Mouse (Mus musculus): ENCODE data around the gene En2. TPM values are rescaled to one million over a fixed set of nuclear protein-coding genes. Genes with fewer than 3 reads are reported as not detected.

Gene En2
- polyA plus RNA-seq, 1 experiment from 2014 or later, result not detected

DNA sequence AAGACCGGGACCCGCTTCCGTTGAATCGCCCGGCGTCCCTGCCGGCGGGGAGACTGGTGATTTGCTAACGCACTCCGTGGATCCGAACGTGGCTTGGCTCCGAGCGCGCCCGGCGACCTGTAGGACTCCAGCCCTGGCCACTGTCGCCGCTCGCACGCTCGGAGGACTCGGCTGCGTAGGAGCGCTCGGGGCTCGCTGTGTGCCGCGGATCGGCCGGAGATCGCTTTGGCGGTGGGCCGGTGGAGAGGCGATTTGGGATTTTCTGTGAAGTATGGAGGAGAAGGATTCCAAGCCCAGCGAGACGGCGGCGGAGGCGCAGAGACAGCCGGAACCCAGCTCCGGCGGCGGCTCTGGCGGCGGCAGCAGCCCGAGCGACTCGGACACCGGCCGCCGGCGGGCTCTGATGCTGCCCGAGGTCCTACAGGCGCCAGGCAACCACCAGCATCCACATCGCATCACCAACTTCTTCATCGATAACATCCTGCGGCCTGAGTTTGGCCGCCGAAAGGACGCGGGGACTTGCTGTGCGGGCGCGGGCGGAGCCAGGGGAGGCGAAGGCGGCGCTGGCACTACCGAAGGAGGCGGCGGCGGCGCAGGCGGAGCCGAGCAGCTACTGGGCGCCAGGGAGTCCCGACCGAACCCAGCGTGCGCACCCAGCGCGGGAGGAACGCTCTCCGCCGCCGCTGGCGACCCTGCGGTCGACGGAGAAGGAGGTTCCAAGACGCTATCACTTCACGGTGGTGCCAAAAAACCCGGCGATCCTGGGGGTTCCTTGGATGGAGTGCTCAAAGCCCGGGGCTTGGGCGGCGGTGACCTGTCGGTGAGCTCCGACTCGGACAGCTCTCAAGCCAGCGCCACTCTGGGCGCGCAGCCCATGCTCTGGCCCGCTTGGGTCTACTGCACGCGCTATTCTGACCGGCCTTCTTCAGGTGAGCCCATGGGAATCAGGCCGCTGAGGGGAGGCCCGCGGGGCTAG lies 1.1 kb downstream of the En2 start:
- WGBS, result under 1% methylated on average over 108 of the region's 111 CpGs
- Histone ChIP-seq H3K27me3 (ENCODE audit: control insufficient read depth, insufficient read depth, low read length) (peaks cover 88% of the 10 kb centered on the region), H3K27ac (replicated peaks; ENCODE audit: low read depth, low read length) (no peak overlapping the region), H3K4me3 (ENCODE audit: low read depth, low read length) (peak overlapping the region; percentile 33), H3K4me2 (ENCODE audit: low read depth, severe bottlenecking) (peak overlapping the region; percentile 86), H3K4me1 (ENCODE audit: control insufficient read depth, insufficient read depth, low read length) (peaks cover 12% of the 10 kb centered on the region; the same call in 1 of the 2 replicates), H3K36me3 (ENCODE audit: control insufficient read depth, insufficient read depth, low read length) (no peaks in the 10 kb centered on the region), H3K9ac (ENCODE audit: low read length) (peak overlapping the region; percentile 5; the same call in 1 of the 2 replicates), H3K9me3 (ENCODE audit: control insufficient read depth, low read length) (no peaks in the 10 kb centered on the region)
- DNase-seq (ENCODE audit: low spot score) (peak; percentile 71), ATAC-seq (ENCODE audit: insufficient number of reproducible peaks, low FRiP score, low TSS enrichment, low read depth) (no peak)

DNA sequence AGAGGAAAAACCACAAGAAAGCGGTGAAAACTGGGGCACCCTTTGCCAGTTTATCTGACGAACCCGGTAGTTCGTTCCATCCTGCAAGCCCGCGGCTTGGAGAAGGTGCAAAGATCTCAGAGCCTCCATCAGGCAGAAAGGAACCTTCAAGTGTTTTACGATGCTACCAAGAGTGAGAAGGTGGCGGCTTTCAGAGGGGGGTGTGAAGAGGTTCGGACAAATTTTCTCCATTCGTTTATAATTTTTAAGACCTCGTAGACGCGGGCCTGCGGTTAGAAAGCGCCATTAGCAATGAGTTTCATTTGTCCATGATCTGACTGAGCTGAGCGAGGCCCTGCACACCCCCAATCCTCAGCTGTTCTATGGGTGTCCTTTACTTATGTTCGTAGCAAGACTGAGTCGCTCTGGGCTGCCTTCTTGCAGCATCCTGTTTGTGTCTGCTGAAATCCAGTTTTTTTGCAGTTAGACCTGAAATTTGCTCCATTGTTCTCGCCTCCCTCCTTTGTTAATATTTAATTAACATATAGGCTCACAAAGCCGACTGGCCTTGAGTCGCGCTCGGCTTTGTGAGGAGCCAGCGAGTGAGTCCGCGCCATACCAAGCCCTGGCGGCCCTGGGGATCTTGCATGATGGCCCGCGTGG lies 2.2 kb downstream of the En2 start:
- Histone ChIP-seq H3K4me3 (ENCODE audit: low read depth, low read length) (no peak overlapping the region), H3K4me1 (ENCODE audit: control insufficient read depth, insufficient read depth, low read length) (peaks cover 12% of the 10 kb centered on the region; the same call in 1 of the 2 replicates), H3K36me3 (ENCODE audit: control insufficient read depth, insufficient read depth, low read length) (no peaks in the 10 kb centered on the region), H3K4me2 (ENCODE audit: low read depth, severe bottlenecking) (no peak overlapping the region), H3K9me3 (ENCODE audit: control insufficient read depth, low read length) (no peaks in the 10 kb centered on the region), H3K27ac (replicated peaks; ENCODE audit: low read depth, low read length) (no peak overlapping the region), H3K27me3 (ENCODE audit: control insufficient read depth, insufficient read depth, low read length) (peaks cover 86% of the 10 kb centered on the region), H3K9ac (ENCODE audit: low read length) (no peak overlapping the region)
- DNase-seq (ENCODE audit: low spot score) (peak; percentile 70), ATAC-seq (ENCODE audit: insufficient number of reproducible peaks, low FRiP score, low TSS enrichment, low read depth) (no peak)
- under 1% methylated on average over 29 of the region's 29 CpGs for WGBS

DNA sequence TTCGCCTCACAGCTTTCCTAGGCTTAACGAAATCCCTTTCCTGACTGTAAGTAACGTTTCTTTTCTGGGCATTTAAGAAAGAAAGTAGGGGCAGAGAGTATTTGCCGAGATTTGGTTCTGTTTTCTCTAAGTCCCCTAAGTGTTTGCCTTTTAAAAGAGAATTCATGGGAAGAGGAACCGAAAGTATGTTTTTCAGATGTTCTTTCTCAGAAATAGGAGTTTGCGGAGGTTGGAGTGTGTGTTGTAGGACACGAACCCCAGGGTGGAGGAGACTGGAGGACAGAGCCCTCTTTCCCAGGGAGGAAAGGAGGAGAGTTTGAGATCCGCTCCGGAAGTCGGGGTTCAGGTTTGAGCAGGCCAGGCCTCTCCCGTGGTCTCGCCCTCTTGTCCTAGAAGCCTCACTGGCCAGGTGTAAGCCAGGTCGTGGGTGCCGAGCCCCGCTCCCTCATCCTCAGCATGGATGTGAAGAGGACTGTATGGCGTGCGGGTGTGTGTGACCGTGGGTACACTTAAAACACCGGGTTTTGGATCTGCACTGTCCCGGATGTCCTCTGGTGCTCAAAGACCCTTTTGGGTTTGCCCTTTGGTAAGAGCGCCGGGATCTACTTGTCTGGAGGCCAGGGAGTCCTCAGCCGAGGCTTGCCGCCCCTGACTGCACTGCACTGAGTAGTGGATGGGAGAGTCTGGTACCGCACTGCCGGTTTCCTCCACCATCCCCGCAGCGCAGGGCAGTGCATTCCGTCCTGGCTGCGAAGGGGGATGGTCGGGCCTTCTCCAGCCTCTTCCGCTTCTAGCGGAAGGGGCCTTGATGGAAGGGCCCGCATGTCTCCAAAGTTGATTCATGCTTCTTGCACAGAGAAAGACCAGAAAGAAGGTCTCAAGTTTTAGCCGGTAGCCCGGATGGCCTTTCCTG lies 3.0 kb downstream of the En2 start:
- ATAC-seq (ENCODE audit: insufficient number of reproducible peaks, low FRiP score, low TSS enrichment, low read depth) (no peak), DNase-seq (ENCODE audit: low spot score) (peak; percentile 68)
- Histone ChIP-seq H3K27me3 (ENCODE audit: control insufficient read depth, insufficient read depth, low read length) (peaks cover 86% of the 10 kb centered on the region), H3K9ac (ENCODE audit: low read length) (no peak overlapping the region), H3K4me1 (ENCODE audit: control insufficient read depth, insufficient read depth, low read length) (peaks cover 12% of the 10 kb centered on the region; the same call in 1 of the 2 replicates), H3K27ac (replicated peaks; ENCODE audit: low read depth, low read length) (no peak overlapping the region), H3K4me2 (ENCODE audit: low read depth, severe bottlenecking) (no peak overlapping the region), H3K4me3 (ENCODE audit: low read depth, low read length) (no peak overlapping the region), H3K9me3 (ENCODE audit: control insufficient read depth, low read length) (no peaks in the 10 kb centered on the region), H3K36me3 (ENCODE audit: control insufficient read depth, insufficient read depth, low read length) (no peaks in the 10 kb centered on the region)
- WGBS, result under 1% methylated on average over 36 of the region's 36 CpGs

DNA sequence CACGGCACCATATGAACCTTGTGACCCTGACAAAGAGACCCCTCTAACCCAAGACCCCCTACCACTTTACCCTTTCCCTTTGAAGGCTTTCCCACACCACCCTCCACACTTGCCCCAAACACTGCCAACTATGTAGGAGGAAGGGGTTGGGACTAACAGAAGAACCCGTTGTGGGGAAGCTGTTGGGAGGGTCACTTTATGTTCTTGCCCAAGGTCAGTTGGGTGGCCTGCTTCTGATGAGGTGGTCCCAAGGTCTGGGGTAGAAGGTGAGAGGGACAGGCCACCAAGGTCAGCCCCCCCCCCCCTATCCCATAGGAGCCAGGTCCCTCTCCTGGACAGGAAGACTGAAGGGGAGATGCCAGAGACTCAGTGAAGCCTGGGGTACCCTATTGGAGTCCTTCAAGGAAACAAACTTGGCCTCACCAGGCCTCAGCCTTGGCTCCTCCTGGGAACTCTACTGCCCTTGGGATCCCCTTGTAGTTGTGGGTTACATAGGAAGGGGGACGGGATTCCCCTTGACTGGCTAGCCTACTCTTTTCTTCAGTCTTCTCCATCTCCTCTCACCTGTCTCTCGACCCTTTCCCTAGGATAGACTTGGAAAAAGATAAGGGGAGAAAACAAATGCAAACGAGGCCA lies 3.8 kb downstream of the En2 start:
- peak; percentile 29 for DNase-seq (ENCODE audit: low spot score)
- H3K27ac ChIP-seq (replicated peaks; ENCODE audit: low read depth, low read length), result no peak overlapping the region
- no peak for ATAC-seq (ENCODE audit: insufficient number of reproducible peaks, low FRiP score, low TSS enrichment, low read depth)
- H3K4me2 ChIP-seq (ENCODE audit: low read depth, severe bottlenecking), result no peak overlapping the region
- no peak overlapping the region for H3K4me3 ChIP-seq (ENCODE audit: low read depth, low read length)
- H3K9ac ChIP-seq (ENCODE audit: low read length), result no peak overlapping the region
- no peaks in the 10 kb centered on the region for H3K9me3 ChIP-seq (ENCODE audit: control insufficient read depth, low read length)
- H3K27me3 ChIP-seq (ENCODE audit: control insufficient read depth, insufficient read depth, low read length), result peaks cover 86% of the 10 kb centered on the region
- WGBS, result 4% methylated on average over 5 of the region's 5 CpGs
- peaks cover 12% of the 10 kb centered on the region; the same call in 1 of the 2 replicates for H3K4me1 ChIP-seq (ENCODE audit: control insufficient read depth, insufficient read depth, low read length)
- H3K36me3 ChIP-seq (ENCODE audit: control insufficient read depth, insufficient read depth, low read length), result no peaks in the 10 kb centered on the region

DNA sequence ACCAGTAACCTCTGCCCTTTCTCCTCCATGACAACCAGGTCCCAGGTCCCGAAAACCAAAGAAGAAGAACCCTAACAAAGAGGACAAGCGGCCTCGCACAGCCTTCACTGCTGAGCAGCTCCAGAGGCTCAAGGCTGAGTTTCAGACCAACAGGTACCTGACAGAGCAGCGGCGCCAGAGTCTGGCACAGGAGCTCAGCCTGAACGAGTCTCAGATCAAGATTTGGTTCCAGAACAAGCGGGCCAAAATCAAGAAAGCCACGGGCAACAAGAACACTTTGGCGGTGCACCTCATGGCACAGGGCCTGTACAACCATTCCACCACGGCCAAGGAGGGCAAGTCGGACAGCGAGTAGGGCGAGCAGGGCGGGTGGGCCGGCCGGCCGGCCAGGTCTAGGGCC lies 4.6 kb downstream of the En2 start:
- Histone ChIP-seq H3K4me2 (ENCODE audit: low read depth, severe bottlenecking) (no peak overlapping the region), H3K27ac (replicated peaks; ENCODE audit: low read depth, low read length) (no peak overlapping the region), H3K9ac (ENCODE audit: low read length) (no peak overlapping the region), H3K4me1 (ENCODE audit: control insufficient read depth, insufficient read depth, low read length) (peaks cover 12% of the 10 kb centered on the region; the same call in 1 of the 2 replicates), H3K27me3 (ENCODE audit: control insufficient read depth, insufficient read depth, low read length) (peaks cover 86% of the 10 kb centered on the region), H3K4me3 (ENCODE audit: low read depth, low read length) (no peak overlapping the region), H3K36me3 (ENCODE audit: control insufficient read depth, insufficient read depth, low read length) (no peaks in the 10 kb centered on the region), H3K9me3 (ENCODE audit: control insufficient read depth, low read length) (no peaks in the 10 kb centered on the region)
- no peak for ATAC-seq (ENCODE audit: insufficient number of reproducible peaks, low FRiP score, low TSS enrichment, low read depth)
- DNase-seq (ENCODE audit: low spot score), result peak; percentile 65
- WGBS, result 2% methylated on average over 17 of the region's 17 CpGs

GRCm38 (mm10) chr5:28170892-28171291 lies 5.4 kb downstream of the En2 start:
- Histone ChIP-seq H3K9ac (ENCODE audit: low read length) (no peak overlapping the region), H3K9me3 (ENCODE audit: control insufficient read depth, low read length) (no peaks in the 10 kb centered on the region), H3K27me3 (ENCODE audit: control insufficient read depth, insufficient read depth, low read length) (peaks cover 85% of the 10 kb centered on the region), H3K4me3 (ENCODE audit: low read depth, low read length) (no peak overlapping the region), H3K4me1 (ENCODE audit: control insufficient read depth, insufficient read depth, low read length) (peaks cover 8% of the 10 kb centered on the region; the same call in 1 of the 2 replicates), H3K4me2 (ENCODE audit: low read depth, severe bottlenecking) (no peak overlapping the region), H3K27ac (replicated peaks; ENCODE audit: low read depth, low read length) (no peak overlapping the region), H3K36me3 (ENCODE audit: control insufficient read depth, insufficient read depth, low read length) (no peaks in the 10 kb centered on the region)
- WGBS, result 0% methylated on average over 19 of the region's 19 CpGs
- ATAC-seq (ENCODE audit: insufficient number of reproducible peaks, low FRiP score, low TSS enrichment, low read depth) (no peak), DNase-seq (ENCODE audit: low spot score) (peak; percentile 62)

- H3K9ac ChIP-seq (ENCODE audit: low read length), result no peak overlapping the region
- no peak for ATAC-seq (ENCODE audit: insufficient number of reproducible peaks, low FRiP score, low TSS enrichment, low read depth)
Observed at GRCm38 (mm10) chr5:28171667-28172066, 6.2 kb downstream of the En2 start.

More at GRCm38 (mm10) chr5:28171667-28172066, 6.2 kb downstream of the En2 start:
- Histone ChIP-seq H3K27ac (replicated peaks; ENCODE audit: low read depth, low read length) (no peak overlapping the region), H3K4me1 (ENCODE audit: control insufficient read depth, insufficient read depth, low read length) (peaks cover 4% of the 10 kb centered on the region; the same call in 1 of the 2 replicates), H3K36me3 (ENCODE audit: control insufficient read depth, insufficient read depth, low read length) (no peaks in the 10 kb centered on the region), H3K4me3 (ENCODE audit: low read depth, low read length) (no peak overlapping the region), H3K27me3 (ENCODE audit: control insufficient read depth, insufficient read depth, low read length) (peaks cover 85% of the 10 kb centered on the region), H3K4me2 (ENCODE audit: low read depth, severe bottlenecking) (no peak overlapping the region), H3K9me3 (ENCODE audit: control insufficient read depth, low read length) (no peaks in the 10 kb centered on the region)
- no peak for DNase-seq (ENCODE audit: low spot score)
- WGBS, result 6% methylated on average over 5 of the region's 5 CpGs
